Mouse (Mus musculus) monocyte, adult 5-6 weeks (primary cell): ENCODE results near the gene Exoc8. TPM values are rescaled to one million over a fixed set of nuclear protein-coding genes. Genes with fewer than 3 reads are reported as not detected.

Experiments
- ATAC-seq: fragments of 153-309, 156-312 bp; replicated peaks from 2 replicates; pipeline ENCODE4 v1.8.0; 2017; ENCODE audit warnings: mild to moderate bottlenecking; ENCODE audit not compliant: low TSS enrichment, insufficient number of reproducible peaks, severe bottlenecking, poor library complexity, low FRiP score
- total RNA-seq: library from RNA; stranded (forward); fragments of 200-1000, 200-491, 200-594 nt; gene quantifications from 3 replicates; pipeline ENCODE4 v1.2.3, GENCODE M21; 2017

Gene Exoc8
- total RNA-seq, 1 experiment from 2014 or later = 13.2 TPM

GRCm38 (mm10) chr8:124911938-124912872 is 14.7 kb upstream of the Exoc8 start:
- peak; percentile 64 for ATAC-seq

- ATAC-seq = no peak
These were observed 12.8 kb upstream of the Exoc8 start for GRCm38 (mm10) chr8:124910349-124910748.

- ATAC-seq = no peak
These were observed 12.4 kb upstream of the Exoc8 start for GRCm38 (mm10) chr8:124909936-124910335.

GRCm38 (mm10) chr8:124905482-124905881 is 8.0 kb upstream of the Exoc8 start:
- no peak for ATAC-seq

GRCm38 (mm10) chr8:124903198-124903597 is 5.7 kb upstream of the Exoc8 start:
- no peak for ATAC-seq

- no peak for ATAC-seq
These were observed 873 bp upstream of the Exoc8 start for GRCm38 (mm10) chr8:124898251-124898905.

- peak; percentile 55 for ATAC-seq
These were observed 696 bp downstream of the Exoc8 start for GRCm38 (mm10) chr8:124896632-124897385.

- ATAC-seq = no peak
These were observed 1.4 kb downstream of the Exoc8 start for GRCm38 (mm10) chr8:124896010-124896631.

GRCm38 (mm10) chr8:124892596-124892995 is 4.9 kb downstream of the Exoc8 start:
- ATAC-seq = no peak

GRCm38 (mm10) chr8:124888385-124888784 is 9.1 kb downstream of the Exoc8 start:
- no peak for ATAC-seq

- ATAC-seq = no peak
These were observed 18.5 kb downstream of the Exoc8 start for GRCm38 (mm10) chr8:124878946-124879526.

- no peak for ATAC-seq
These were observed 19.4 kb downstream of the Exoc8 start for GRCm38 (mm10) chr8:124878141-124878540.

- no peak for ATAC-seq
These were observed 24.8 kb downstream of the Exoc8 start for GRCm38 (mm10) chr8:124872690-124873089.

- ATAC-seq = no peak
These were observed 25.4 kb downstream of the Exoc8 start for GRCm38 (mm10) chr8:124872081-124872480.

- ATAC-seq = no peak
These were observed 26.0 kb downstream of the Exoc8 start for GRCm38 (mm10) chr8:124871474-124871873.

- ATAC-seq = no peak
These were observed 27.8 kb downstream of the Exoc8 start for GRCm38 (mm10) chr8:124869708-124870107.

- no peak for ATAC-seq
These were observed 30.4 kb downstream of the Exoc8 start for GRCm38 (mm10) chr8:124867126-124867525.

- no peak; the same call in 1 of the 2 replicates for ATAC-seq
These were observed 30.8 kb downstream of the Exoc8 start for GRCm38 (mm10) chr8:124866669-124867068.
